Mouse (Mus musculus) left cerebral cortex, adult 9 months (tissue): ENCODE measurements at regions not wholly inside any gene's neighbourhood (a gene's known extent, or its start where the extent isn't known, plus 50 kb on each side); places are given as distances from the start of the nearest gene placed in this dataset.
"Not testable (repeated sequence)": the region's sequence is repeated elsewhere in the genome, so short reads cannot be mapped to it uniquely, and the experiment has no call there.

Source experiments
- DNase-seq, 2 experiments: peaks; one replicate each; pipeline ENCODE4 v3.0.0; 2022; ENCODE audit warnings: low spot score in 2 of 2

DNA sequence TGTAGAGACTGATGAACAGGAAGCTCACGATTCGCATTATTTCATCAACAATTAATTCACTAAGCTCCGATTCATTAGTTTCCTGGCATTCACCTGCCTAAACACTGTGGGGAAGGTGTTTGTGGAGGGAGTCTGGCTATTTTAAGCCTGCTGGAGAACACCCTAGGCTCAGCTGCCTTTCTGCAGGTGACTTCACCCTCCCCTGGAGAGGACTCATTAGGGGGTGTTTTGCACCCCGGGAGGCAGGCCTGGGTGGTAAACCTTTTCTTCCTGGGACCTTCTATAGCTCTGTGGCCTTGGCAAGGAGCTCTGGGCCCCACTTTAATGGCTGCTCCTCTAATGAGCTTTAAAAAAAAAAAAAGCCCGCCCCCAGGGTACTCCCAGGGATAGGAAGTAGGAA is 55.4 kb upstream of the Bnc1 start:
- DNase-seq: no peak

DNA sequence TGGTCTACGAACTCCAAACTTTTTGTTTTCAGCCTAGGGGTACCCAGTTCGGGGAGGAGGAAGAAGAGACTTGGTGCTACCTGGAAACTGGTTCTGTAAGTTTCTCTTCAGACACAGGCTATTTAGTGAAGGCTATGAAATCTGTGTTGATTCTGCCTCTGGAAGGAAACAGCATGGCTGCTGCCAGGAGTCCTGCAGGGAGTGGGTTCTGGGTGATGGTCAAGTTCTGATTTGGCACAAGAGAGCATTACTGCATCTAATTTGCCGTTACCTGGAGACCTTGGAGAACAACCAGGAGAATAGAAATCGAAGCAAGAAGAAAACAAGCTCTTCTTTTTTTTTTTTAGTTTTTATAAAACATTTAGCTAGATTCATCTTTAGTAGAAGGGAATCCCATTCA is 61.3 kb upstream of the Bnc1 start:
- DNase-seq: no peak

DNA sequence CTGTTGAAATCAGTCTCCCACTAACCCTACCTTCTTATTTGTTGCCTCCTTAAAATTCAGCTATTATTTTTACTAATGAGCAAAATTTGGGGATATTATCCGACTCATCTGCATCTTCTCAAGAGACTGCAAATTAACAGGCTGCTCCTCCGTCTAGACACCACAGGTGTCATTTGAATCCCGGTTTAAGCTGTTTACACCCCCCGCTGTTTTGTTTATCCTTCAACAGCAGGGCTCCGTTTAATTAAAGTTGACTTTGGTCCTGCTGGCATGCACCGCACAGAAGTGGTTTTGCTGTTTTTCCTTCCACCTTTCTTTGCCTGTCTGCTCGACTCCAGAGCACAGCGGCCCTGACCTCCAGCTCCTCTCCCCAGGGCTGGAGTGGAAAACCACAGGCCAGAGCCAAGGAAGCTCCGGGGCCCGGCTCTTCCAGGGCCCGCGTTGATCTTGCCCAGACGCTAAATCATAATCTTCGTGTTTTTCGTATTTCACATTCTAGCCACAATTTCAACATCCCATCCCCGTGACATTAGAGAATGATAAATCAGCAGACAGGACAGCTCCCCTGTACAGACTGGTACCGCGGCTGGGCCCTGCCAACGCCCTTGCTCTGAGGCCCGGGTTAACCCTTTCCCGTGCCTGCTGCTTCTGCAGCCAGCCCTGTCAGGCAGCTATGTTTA is 64.6 kb upstream of the Bnc1 start:
- no peak for DNase-seq

DNA sequence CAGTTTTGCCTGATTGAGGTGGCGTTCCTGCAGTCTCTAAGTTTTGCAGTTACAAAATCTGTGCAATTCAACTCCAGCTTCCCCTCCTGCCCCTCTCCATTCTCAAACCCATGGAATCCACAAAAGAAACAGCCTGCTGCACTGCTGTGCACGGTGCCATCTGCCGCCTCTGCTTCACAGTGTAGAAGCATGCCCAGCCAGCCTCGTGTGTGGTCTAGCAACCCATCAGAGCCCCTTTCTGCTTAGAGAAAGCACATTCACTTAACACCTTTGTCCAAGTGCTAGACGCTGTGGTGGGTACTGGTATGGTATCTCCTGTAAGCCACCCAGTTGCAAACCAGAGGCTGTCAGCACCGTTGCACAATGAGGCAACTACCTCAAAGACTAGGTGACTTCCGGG is 71.3 kb upstream of the Bnc1 start:
- peak in 1 of 2 experiments; percentile 2 for DNase-seq

DNA sequence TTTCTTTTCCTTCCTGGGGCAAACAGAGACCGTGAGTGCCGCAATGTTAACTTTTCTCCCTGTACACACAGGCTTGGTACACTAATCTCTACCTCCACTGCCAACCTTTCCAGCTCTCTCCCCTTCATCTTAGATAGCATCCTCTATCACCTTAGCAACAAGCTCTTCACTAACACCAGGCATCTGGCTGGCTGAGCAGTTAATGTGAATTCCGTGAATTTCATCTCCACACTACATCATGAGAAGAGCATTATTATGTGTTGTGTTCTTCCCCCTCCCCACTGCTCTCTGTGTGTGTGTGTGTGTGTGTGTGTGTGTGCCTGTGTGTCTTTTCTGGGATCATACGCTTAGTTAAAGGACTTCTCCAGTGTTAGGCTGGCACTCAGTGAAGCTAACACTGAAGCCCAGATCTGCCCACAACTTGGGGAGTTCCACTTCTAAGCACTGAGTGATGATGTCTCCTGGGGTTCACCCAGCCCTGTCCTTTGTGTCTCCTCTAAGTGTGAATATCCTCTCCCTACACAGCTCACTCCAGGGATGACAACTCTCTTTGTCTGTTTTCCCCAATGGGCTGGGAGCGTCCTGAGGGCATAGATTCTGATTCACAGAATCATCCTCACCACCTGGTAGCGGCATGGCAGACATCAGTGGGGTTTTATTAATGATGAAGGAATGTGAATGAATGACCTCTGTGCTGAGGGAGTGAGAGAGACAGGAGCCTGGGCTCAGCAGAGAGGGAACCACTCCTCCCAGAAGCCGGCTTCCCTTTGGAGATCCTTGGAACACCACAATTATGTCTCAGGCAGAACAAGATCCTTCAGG is 77.7 kb upstream of the Bnc1 start:
- DNase-seq: peak in 1 of 2 experiments; percentile 8

DNA sequence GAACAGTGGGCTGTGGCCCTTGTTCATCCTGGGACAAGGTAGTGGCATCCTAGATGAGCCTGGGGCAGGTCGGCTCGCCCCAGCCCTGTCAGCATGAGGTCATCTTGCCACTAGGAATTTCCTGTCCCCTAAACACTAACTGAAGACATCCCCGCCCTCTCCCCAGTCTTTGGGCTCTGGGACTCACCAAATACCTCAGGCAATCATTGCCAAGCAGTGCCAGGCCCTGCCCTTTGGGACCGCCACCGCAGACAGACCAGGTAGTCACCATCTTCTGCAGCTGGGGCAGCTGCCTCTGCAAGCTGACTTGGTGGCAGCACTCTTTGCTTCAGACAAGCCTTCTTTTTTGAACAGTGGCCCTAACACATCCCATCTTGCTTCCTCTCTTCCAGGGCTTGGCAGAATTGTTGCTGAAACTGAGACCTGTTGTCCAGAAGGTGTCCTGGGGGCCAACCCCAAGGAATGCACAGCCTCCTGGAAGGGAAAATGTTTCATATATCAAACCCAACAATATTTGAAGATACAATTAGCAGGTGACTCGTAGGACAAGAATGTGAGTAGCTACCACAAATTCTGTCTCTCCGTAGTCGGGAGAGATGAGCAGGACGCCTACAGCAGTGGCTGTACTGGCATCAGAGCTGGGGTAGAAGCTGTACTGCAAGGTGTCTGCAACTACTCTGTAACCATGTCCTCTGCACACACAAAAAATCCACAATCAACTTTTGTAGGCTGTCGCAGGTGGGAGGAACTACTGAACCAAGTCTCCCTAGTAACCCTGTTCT is 79.0 kb upstream of the Bnc1 start:
- no peak for DNase-seq

DNA sequence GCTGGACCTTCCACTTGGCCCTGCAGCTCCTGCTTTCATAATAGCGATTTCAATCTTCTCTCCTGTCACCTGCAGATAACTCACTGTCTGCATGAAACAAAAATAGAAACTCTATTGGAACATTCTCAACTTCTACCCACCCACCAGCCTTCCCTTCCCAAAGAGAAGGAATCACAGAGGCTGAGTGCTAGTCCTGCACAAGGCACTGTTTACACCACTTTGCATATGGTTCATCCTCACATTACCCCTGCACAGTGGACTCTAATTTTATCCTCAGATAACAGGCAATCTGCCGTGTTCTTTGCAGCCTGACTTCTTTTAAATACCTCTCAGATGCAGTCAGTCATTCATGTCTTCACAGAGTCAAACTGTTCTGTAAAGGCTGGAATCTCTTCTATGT is 83.3 kb upstream of the Bnc1 start:
- DNase-seq: peak; percentile 5 to 33

DNA sequence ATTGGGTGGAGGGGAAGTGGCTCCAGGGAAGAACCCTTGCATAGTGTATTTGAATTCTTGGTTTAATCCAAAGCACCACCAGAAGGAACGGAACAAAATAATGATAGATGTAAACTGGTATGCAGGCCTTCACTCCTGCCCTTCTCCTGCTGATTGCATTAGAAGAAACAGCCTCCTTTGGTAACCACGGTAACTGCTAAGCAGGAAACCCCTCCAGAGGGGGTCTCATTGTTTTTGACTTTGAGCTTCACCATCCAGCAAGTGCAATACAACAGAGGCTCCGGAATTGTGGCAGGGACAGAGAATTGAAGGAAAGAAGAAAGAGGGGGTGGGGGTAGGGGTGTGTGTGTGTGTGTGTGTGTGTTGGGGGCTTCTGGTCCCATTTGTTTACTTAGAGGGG is 89.8 kb upstream of the Bnc1 start:
- no peak for DNase-seq

DNA sequence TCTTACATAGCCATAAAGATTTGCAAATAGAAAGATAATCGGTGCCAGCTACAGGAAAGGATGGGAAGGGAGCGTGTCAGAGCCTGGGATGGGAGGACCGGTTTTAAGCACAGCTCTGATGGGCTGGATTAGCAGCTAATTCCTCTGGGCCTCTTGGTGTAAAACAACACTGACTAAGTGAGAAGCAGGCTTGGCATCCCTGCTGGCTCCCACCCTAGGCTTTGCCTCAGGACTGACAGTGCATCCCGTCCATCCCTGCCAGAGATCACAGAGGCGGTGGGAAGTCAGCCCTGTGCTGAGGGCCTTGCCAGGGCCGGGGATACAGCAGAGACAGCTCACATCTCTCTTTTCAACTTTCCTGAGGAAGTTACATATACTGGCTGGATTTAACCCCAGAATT is 90.8 kb upstream of the Sh3gl3 start:
- DNase-seq: no peak

DNA sequence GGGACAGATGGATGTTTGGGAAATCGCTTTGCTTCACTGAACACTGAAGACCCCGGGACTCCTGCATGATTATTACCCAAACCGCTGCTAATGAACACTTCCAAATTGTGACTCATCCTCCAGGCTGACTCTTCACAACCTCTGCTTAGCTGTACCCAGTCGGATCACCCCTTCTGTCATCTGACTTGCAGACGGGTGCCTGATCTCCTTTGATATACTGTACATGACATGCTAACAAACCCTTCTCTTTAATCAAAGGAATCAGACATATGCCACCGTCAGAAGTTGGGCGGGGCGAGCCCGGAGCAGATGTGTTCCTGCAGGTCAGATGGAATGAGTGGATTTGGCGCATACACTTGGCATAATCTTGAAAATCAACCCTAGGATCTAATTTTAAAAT is 89.2 kb upstream of the Sh3gl3 start:
- DNase-seq: no peak

DNA sequence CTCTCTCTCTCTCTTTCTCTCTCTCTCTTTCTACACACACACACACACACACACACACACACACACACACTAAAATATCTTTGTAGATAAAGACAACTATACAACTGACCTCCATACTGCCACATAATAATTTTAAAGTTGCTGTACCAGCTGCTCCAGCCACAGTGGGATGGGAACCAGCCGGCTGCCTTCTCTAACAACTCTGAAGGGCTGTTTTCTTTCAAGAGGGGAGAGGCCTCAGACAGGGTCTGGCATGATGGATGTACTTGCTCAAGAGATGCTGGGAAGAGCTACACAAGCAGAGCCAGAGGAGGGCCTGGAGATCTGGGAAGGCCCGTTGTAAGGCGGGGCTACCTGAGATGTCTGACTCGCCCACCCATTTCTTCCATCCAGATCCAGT is 88.4 kb upstream of the Sh3gl3 start:
- DNase-seq: no peak

DNA sequence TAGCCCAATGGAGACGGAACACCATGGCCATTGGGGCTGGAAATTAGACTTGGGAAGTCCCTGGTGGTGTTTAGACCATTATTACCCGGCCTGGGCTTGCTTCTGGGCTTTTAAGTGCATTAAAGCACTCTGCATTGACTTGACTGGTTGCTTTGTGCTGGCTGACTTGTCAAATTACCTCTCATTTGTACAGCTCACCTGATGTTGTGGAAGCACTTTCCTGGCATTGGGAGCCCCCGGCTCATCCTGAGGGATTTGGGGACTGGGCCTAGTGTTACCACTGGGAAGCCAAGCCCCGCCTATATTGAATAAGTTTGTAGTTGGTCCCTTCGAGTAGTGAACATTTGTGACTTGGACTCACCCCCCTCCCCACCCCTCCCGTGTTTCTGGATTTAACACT is 75.5 kb upstream of the Sh3gl3 start:
- no peak for DNase-seq

DNA sequence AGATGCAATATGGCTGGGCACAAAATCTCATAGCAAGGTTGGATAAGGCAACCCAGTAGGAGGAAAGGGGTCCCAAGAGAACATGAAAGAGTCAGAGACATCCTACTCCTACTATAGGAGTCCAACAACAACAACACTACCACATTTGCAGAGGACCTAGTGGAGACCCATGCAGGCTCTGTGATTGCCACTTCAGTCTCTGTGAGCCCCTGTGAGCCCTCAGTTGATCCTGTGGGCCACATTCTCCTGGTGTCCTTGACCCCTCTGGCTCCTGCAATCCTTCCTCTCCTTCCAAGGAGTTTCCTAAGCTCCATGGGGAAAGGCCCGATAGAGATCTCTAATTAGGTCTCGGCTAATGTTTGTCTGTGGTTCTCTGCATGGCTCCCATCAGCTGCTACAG is 72.3 kb upstream of the Sh3gl3 start:
- DNase-seq: no peak

DNA sequence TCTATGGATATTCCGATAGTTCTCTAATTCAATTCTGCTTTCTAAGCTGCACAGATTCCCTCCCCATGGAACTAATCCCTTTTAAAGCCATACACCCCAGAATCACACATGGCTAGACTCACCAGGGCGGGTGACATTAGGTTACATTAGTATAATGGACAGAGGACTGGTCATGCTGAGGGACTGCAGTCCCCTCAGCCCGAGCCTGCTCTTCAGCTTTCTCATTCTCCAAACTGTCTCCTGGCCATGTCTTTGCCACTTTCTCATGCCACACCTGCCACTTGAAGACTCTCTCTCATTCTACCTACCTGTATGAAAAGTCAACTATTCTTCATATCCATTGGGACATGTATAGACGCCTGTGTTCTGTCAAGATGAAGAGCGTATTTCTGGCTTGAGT is 68.0 kb upstream of the Sh3gl3 start:
- DNase-seq: no peak

DNA sequence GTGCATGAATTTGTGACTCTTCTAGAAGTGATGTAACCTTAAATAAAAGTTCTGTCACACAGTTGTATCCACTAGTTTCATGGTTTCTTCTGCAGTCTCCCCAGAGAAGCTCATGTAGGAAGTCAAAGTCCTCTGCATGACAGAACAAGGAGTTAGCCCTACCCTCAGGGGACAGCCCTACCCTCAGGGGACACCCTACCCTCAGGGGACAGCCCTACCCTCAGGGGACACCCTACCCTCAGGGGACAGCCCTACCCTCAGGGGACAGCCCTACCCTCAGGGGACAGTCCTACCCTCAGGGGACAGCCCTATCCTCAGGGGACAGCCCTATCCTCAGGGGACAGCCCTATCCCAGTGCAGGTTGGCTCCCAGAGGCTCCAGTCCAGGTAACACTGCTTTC is 64.5 kb upstream of the Sh3gl3 start:
- DNase-seq: not testable (repeated sequence)

DNA sequence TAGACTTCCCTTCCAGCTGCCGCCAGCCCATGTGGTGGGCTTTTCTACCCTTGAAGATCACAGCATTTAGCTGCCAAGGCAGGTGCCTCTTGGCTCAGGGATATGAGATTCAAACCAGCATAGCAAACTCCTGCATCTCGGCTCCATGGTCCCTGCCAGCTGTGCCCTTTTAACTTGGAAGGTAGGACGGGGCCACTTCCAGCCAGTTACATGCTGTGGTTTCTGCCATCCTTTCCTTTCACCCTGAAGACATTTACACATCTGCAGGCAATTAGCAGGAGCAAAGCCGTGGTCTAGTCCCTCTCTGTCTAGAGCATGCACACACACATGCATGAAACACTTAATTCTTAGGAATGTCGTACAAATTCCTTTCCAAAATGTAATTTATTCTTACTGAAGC is 64.1 kb upstream of the Sh3gl3 start:
- DNase-seq: no peak

DNA sequence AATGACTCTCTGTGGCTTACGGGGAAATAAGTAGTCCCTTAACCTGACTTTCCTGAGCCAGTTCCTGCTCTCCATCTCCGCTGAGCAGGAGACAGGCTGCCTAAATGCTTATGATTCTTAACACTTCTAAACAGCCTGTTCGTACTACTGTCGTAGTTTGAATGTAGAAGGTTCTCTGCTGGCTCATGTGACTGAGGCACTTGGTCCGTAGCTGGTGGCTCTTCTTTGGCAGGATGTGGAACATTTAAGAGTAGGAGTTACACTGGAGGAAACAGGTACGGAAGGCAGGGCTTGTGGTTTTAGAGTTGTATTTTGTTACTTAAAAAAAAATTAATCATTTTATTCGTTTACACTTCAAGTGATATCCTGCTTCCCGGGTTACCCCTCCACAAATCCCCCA is 63.7 kb upstream of the Sh3gl3 start:
- DNase-seq: no peak

DNA sequence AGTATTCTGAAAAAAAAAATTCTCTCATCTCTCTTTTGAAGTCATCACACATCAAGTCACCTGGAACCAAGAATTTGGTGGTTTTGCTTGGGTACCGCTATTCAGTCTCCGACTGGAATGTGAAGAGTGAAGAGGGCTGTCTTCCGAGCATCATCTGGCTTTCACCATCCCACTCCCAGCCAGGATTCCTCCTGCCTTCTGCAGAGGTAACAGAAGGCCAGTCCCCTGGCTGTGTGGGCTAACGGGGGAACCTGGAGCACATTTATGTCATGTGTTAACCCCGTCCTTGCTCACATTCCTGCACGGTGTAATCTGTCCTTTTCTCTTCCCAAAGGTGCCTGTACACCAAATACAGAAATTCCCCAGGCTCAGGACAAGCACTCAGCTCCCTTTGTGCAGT is 61.6 kb upstream of the Sh3gl3 start:
- DNase-seq: no peak

DNA sequence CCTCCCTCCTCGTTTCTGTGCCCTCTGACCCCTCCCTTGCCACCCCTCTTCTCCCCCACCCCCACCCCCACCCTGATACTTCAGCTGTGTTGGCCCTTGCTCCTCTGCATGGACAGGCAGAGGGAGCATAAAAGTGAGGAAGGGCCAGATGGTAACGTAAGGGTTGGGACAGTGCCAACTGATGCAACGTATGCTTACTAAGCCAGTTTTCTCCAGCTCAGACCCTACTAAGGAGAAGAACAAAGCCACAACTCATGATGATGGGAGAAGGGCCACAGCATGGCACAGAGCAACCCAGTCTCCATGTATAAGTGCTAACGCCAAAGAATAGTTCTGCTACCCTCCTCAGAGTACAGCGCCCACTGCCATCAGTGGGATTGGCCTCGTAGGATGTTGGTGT is 58.0 kb upstream of the Sh3gl3 start:
- no peak for DNase-seq

DNA sequence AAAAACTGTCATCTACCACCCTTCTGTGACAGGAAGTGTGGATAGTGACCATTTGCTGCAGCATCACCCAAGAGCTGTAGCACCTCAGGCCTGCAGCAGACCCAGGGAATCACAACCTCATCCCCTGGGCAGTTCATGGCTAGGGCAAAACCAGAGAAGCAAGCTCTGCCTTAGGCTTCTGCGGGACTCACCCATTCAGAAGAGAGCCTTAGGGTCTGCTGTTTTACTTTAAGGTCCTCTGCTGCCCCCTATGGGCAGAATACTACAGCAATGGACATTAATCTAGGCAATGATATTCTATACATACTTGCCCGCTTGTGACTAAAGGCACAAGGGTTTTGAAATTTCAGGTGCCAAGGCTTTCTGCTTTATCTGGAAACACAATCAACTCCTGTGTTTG is 54.4 kb upstream of the Sh3gl3 start:
- DNase-seq: peak; percentile 22 to 89

DNA sequence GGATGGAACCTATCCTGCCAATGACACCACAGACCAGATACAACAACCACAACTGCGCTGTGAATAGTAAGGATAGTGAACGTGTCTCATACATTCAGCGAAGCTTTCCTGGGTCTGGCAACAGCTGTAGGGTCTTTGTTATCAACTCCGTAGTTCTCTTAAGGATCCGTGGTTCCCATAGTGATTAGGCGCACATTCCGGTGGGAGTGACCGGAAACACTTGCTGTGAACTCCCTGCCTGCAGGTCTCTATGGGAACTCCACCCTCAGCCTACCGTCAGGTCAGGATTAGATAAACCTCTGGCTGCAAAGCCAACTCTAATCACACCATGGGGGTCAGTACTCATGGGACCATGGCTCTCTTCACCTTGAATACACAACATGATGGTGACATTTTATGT is 53.8 kb upstream of the Sh3gl3 start:
- DNase-seq: no peak

DNA sequence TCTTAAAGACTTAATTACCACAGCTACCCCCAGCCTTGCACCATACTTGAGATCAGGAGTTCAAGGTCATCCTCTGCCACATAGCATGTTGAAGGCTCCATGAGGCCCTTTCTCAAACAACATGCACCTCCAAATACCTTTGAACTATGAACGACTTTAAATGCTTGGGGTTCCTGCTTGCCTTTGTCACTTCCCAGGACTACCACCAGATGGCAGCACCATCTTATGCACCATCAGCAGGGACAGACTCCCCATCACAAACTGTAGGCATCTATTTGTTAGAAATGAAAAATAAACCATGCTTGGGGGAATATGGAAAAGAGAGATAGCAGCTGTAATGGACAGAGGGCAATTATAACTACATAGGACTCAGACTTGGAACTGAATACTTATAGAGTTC is 51.9 kb upstream of the Sh3gl3 start:
- DNase-seq: peak in 1 of 2 experiments; percentile 78
